In genomic region chr17:29438347-29439235, GRCm38 (mm10) we compare ENCODE assay signal across 8 mouse cellular contexts. TPM values are rescaled to one million over a fixed set of nuclear protein-coding genes. Genes with fewer than 3 reads are reported as not detected.
DNase-seq lines count a peak whose midpoint lies in the region; ATAC-seq and TF ChIP-seq lines count a peak whose summit lies in the region.

No protein-coding gene starts in this region.

- TF ChIP-seq POLR2A in small intestine, adult 2 months (IDR thresholded peaks at IDR 0.05; ENCODE audit: low read depth, low read length): no peak; the same call in 1 of the 2 replicates

- no peaks in the 10 kb centered on the region for H3K9me3 ChIP-seq in heart, embryonic 10.5 days
- H3K9me3 ChIP-seq in lung, embryonic 15.5 days: no peaks in the 10 kb centered on the region

- H3K4me1 ChIP-seq in heart, embryonic 10.5 days: peaks cover 77% of the 10 kb centered on the region
- peaks cover 48% of the 10 kb centered on the region for H3K4me1 ChIP-seq in lung, embryonic 15.5 days
- peaks cover 54% of the 10 kb centered on the region for H3K4me1 ChIP-seq in small intestine, adult 2 months (ENCODE audit: control insufficient read depth, insufficient read depth, insufficient read length, low read length)

- peak overlapping the region; percentile 92 for H3K27ac ChIP-seq in heart, embryonic 10.5 days
- peak overlapping the region; percentile 44; the same call in 1 of the 2 replicates for H3K27ac ChIP-seq in lung, embryonic 15.5 days
- peak overlapping the region; percentile 96 for H3K27ac ChIP-seq in small intestine, adult 2 months (ENCODE audit: insufficient read depth, low read depth, low read length)

- ATAC-seq in lung, embryonic 15.5 days (ENCODE audit: borderline replicate concordance, extremely low read depth, low FRiP score, low TSS enrichment): peak; percentile 27; the same call in 1 of the 2 replicates

- TF ChIP-seq CTCF in small intestine, adult 2 months (IDR thresholded peaks at IDR 0.05; ENCODE audit: extremely low read depth, insufficient read length, insufficient replicate concordance, low read depth, low read length): no peak

- no peaks in the 10 kb centered on the region for H3K36me3 ChIP-seq in heart, embryonic 10.5 days
- H3K36me3 ChIP-seq in lung, embryonic 15.5 days: no peaks in the 10 kb centered on the region
- no peaks in the 10 kb centered on the region for H3K36me3 ChIP-seq in small intestine, adult 2 months (ENCODE audit: control insufficient read depth, insufficient read depth, low read length)

- peak overlapping the region; percentile 66 for H3K4me2 ChIP-seq in lung, embryonic 15.5 days

- peak overlapping the region; percentile 37 for H3K4me3 ChIP-seq in heart, embryonic 10.5 days
- H3K4me3 ChIP-seq in lung, embryonic 15.5 days: peak overlapping the region; percentile 19
- no peak overlapping the region for H3K4me3 ChIP-seq in small intestine, adult 2 months (ENCODE audit: low read depth, low read length)

- no peak overlapping the region for H3K9ac ChIP-seq in lung, embryonic 15.5 days

- DNase-seq in right cerebral cortex, postnatal 14 days: peak; percentile 32
- no peak for DNase-seq in right cerebral cortex, adult 18-20 months
- peak; percentile 69 for DNase-seq in embryo, embryonic 11 days
- peak; percentile 96 for DNase-seq in heart, embryonic 10.5 days (ENCODE audit: low spot score)
- peak; percentile 79 to 81 for DNase-seq in kidney, adult 8-10 months
- DNase-seq in frontal cortex, postnatal 36 days (ENCODE audit: low spot score in 2 of 2): no peak

- WGBS in heart, embryonic 10.5 days: 23% methylated on average over 17 of the region's 17 CpGs
- WGBS in lung, embryonic 15.5 days: 17% methylated on average over 17 of the region's 17 CpGs
- 8% methylated on average over 17 of the region's 17 CpGs for WGBS in small intestine, adult 2 months

- H3K27me3 ChIP-seq in heart, embryonic 10.5 days (ENCODE audit: insufficient read depth, poor library complexity, severe bottlenecking): no peaks in the 10 kb centered on the region
- H3K27me3 ChIP-seq in lung, embryonic 15.5 days: no peaks in the 10 kb centered on the region
- H3K27me3 ChIP-seq in small intestine, adult 2 months (ENCODE audit: control insufficient read depth, insufficient read depth, low read length): no peaks in the 10 kb centered on the region

RNA-seq across cellular contexts. Expression of gene Pim1, which starts 52.0 kb away (rescaled TPM):
- 28.7 and 31.4 TPM in 2 replicates for polyA plus RNA-seq in heart, embryonic 10.5 days (2016; fragmentation: Nextera tagmentation; extraction: Ambion mirVana)
- polyA plus RNA-seq in lung, embryonic 15.5 days (2015; fragmentation: Nextera tagmentation; extraction: Ambion mirVana): 16.3 and 17.2 TPM in 2 replicates
- 38.9 and 160 TPM in 2 replicates for polyA plus RNA-seq in small intestine, adult 2 months (2012; rRNA removed)

Comparison
In these comparisons a context has a peak if more than half of its experiments do, and no peak if none do; other contexts are left out.
1. DNase-seq: peak in right cerebral cortex, postnatal 14 days (single experiment), embryo, embryonic 11 days (single experiment), heart, embryonic 10.5 days (single experiment) and kidney, adult 8-10 months (2 of 2); none in right cerebral cortex, adult 18-20 months (single experiment) and frontal cortex, postnatal 36 days (0 of 2).
2. H3K27ac ChIP-seq: peak in every context shown above with its lines; median percentile 96 in small intestine, adult 2 months; 92 in heart, embryonic 10.5 days; 44 in lung, embryonic 15.5 days.